Mouse (Mus musculus) forebrain, embryonic 10.5 days (tissue): Measurements from ENCODE around the gene Pdcd4. TPM values are rescaled to one million over a fixed set of nuclear protein-coding genes. Genes with fewer than 3 reads are reported as not detected.
A peak's percentile ranks its signal among the peaks of the same experiment; 100 is the strongest.

Experiments
- DNase-seq: peaks from one replicate; pipeline ENCODE4 v3.0.0-alpha.2; 2017; ENCODE audit warnings: low spot score; ENCODE audit errors: extremely low spot score
- H3K27ac ChIP-seq: fragments of 300-500 bp; sonication (generic); 2 replicates; pipeline ENCODE4 v1.5.1; 2016; ENCODE audit warnings: mild to moderate bottlenecking
- H3K27me3 ChIP-seq: fragments of 300-500 bp; sonication (generic); 2 replicates; pipeline ENCODE4 v1.6.1; 2016; ENCODE audit warnings: mild to moderate bottlenecking; ENCODE audit not compliant: poor library complexity, severe bottlenecking
- H3K36me3 ChIP-seq: fragments of 300-500 bp; sonication (generic); replicated peaks from 2 replicates; pipeline ENCODE4 v1.6.1; 2016; ENCODE audit warnings: mild to moderate bottlenecking, moderate library complexity
- H3K4me1 ChIP-seq: fragments of 300-500 bp; sonication (generic); 2 replicates; pipeline ENCODE4 v1.6.1; 2016
- H3K4me3 ChIP-seq: fragments of 300-500 bp; sonication (generic); 2 replicates; pipeline ENCODE4 v1.5.1; 2016; ENCODE audit warnings: mild to moderate bottlenecking, moderate library complexity
- H3K9me3 ChIP-seq: fragments of 300-500 bp; sonication (generic); 2 replicates; pipeline ENCODE4 v1.6.1; 2016; ENCODE audit warnings: mild to moderate bottlenecking, moderate library complexity
- WGBS: fragments of 180-500 bp; shearing (Covaris S2); methylation state at CpG from one replicate; pipeline ENCODE4 v1.1.7; 2016; 5-methylcytosine and 5-hydroxymethylcytosine counted together
- polyA plus RNA-seq: library from polyadenylated mRNA; unstranded; fragments of >200 nt; fragmentation: Nextera tagmentation; extraction: Ambion mirVana; gene quantifications from 2 replicates; pipeline ENCODE4 v1.2.1, GENCODE M21; 2016

Pdcd4 gene
- polyA plus RNA-seq, 1 experiment from 2014 or later: 46.7 TPM

- H3K27me3 ChIP-seq: no peaks in the 10 kb centered on the region
- WGBS: 39% methylated on average over 7 of the region's 7 CpGs
- H3K36me3 ChIP-seq: no peaks in the 10 kb centered on the region
- no peak for DNase-seq
- H3K9me3 ChIP-seq: no peaks in the 10 kb centered on the region
- peak overlapping the region; percentile 60 for H3K27ac ChIP-seq
- peaks cover 62% of the 10 kb centered on the region for H3K4me1 ChIP-seq
- H3K4me3 ChIP-seq: no peak overlapping the region
Observed at GRCm38 (mm10) chr19:53859593-53859992, 32.4 kb upstream of the Pdcd4 start.

- H3K4me3 ChIP-seq: no peak overlapping the region
- no peaks in the 10 kb centered on the region for H3K36me3 ChIP-seq
- H3K9me3 ChIP-seq: no peaks in the 10 kb centered on the region
- WGBS: 83% methylated on average over 7 of the region's 7 CpGs
- H3K4me1 ChIP-seq: peaks cover 57% of the 10 kb centered on the region
- H3K27me3 ChIP-seq: no peaks in the 10 kb centered on the region
- H3K27ac ChIP-seq: 0 out of 2 replicates have a peak overlapping the region, but pooled peaks have one; percentile 25
- no peak for DNase-seq
Observed at GRCm38 (mm10) chr19:53861346-53861745, 30.7 kb upstream of the Pdcd4 start.

GRCm38 (mm10) chr19:53862573-53863246, 29.3 kb upstream of the Pdcd4 start:
- no peak for DNase-seq
- Histone ChIP-seq H3K36me3 (no peaks in the 10 kb centered on the region), H3K27me3 (no peaks in the 10 kb centered on the region), H3K9me3 (no peaks in the 10 kb centered on the region), H3K27ac (peak overlapping the region; percentile 44; the same call in 1 of the 2 replicates), H3K4me3 (no peak overlapping the region), H3K4me1 (peaks cover 44% of the 10 kb centered on the region)
- WGBS: 79% methylated on average over 8 of the region's 8 CpGs

- Histone ChIP-seq H3K4me1 (peaks cover 10% of the 10 kb centered on the region), H3K4me3 (no peak overlapping the region), H3K27ac (no peak overlapping the region), H3K27me3 (no peaks in the 10 kb centered on the region), H3K36me3 (no peaks in the 10 kb centered on the region), H3K9me3 (no peaks in the 10 kb centered on the region)
- DNase-seq: no peak
Observed at GRCm38 (mm10) chr19:53867238-53867637, 24.8 kb upstream of the Pdcd4 start.

GRCm38 (mm10) chr19:53868125-53868524, 23.9 kb upstream of the Pdcd4 start:
- no peak overlapping the region for H3K4me3 ChIP-seq
- no peaks in the 10 kb centered on the region for H3K36me3 ChIP-seq
- H3K27ac ChIP-seq: no peak overlapping the region
- H3K9me3 ChIP-seq: no peaks in the 10 kb centered on the region
- H3K27me3 ChIP-seq: no peaks in the 10 kb centered on the region
- peaks cover 3% of the 10 kb centered on the region; the same call in 1 of the 2 replicates for H3K4me1 ChIP-seq
- 88% methylated on average over 6 of the region's 6 CpGs for WGBS
- no peak for DNase-seq

- no peak overlapping the region for H3K4me3 ChIP-seq
- no peak for DNase-seq
- H3K27me3 ChIP-seq: no peaks in the 10 kb centered on the region
- WGBS: 88% methylated on average over 1 of the region's 1 CpGs
- no peaks in the 10 kb centered on the region for H3K9me3 ChIP-seq
- peaks cover 3% of the 10 kb centered on the region; the same call in 1 of the 2 replicates for H3K4me1 ChIP-seq
- no peak overlapping the region for H3K27ac ChIP-seq
- no peaks in the 10 kb centered on the region for H3K36me3 ChIP-seq
Observed at GRCm38 (mm10) chr19:53868796-53869195, 23.2 kb upstream of the Pdcd4 start.

GRCm38 (mm10) chr19:53869427-53870385, 22.3 kb upstream of the Pdcd4 start:
- Histone ChIP-seq H3K4me3 (no peak overlapping the region), H3K27ac (no peak overlapping the region), H3K27me3 (no peaks in the 10 kb centered on the region), H3K4me1 (peaks cover 6% of the 10 kb centered on the region; the same call in 1 of the 2 replicates), H3K9me3 (no peaks in the 10 kb centered on the region), H3K36me3 (no peaks in the 10 kb centered on the region)
- no peak for DNase-seq
- WGBS: 79% methylated on average over 4 of the region's 4 CpGs

GRCm38 (mm10) chr19:53870568-53870967, 21.5 kb upstream of the Pdcd4 start:
- Histone ChIP-seq H3K4me1 (peaks cover 11% of the 10 kb centered on the region), H3K36me3 (no peaks in the 10 kb centered on the region), H3K9me3 (no peaks in the 10 kb centered on the region), H3K27me3 (no peaks in the 10 kb centered on the region), H3K27ac (no peak overlapping the region), H3K4me3 (no peak overlapping the region)
- WGBS: 67% methylated on average over 2 of the region's 2 CpGs
- no peak for DNase-seq

- Histone ChIP-seq H3K4me3 (no peak overlapping the region), H3K4me1 (peaks cover 13% of the 10 kb centered on the region), H3K36me3 (no peaks in the 10 kb centered on the region), H3K9me3 (no peaks in the 10 kb centered on the region), H3K27ac (no peak overlapping the region), H3K27me3 (no peaks in the 10 kb centered on the region)
- DNase-seq: no peak
- 91% methylated on average over 6 of the region's 6 CpGs for WGBS
Observed at GRCm38 (mm10) chr19:53871502-53871901, 20.5 kb upstream of the Pdcd4 start.

- 82% methylated on average over 6 of the region's 6 CpGs for WGBS
- H3K36me3 ChIP-seq: no peaks in the 10 kb centered on the region
- no peak overlapping the region for H3K27ac ChIP-seq
- no peaks in the 10 kb centered on the region for H3K9me3 ChIP-seq
- no peak overlapping the region for H3K4me3 ChIP-seq
- peaks cover 13% of the 10 kb centered on the region for H3K4me1 ChIP-seq
- H3K27me3 ChIP-seq: no peaks in the 10 kb centered on the region
- DNase-seq: no peak
Observed at GRCm38 (mm10) chr19:53872994-53873713, 18.9 kb upstream of the Pdcd4 start.

- WGBS: 69% methylated on average over 6 of the region's 6 CpGs
- H3K4me3 ChIP-seq: no peak overlapping the region
- H3K27me3 ChIP-seq: no peaks in the 10 kb centered on the region
- H3K9me3 ChIP-seq: no peaks in the 10 kb centered on the region
- no peak for DNase-seq
- no peak overlapping the region for H3K27ac ChIP-seq
- no peaks in the 10 kb centered on the region for H3K36me3 ChIP-seq
- H3K4me1 ChIP-seq: peaks cover 13% of the 10 kb centered on the region
Observed at GRCm38 (mm10) chr19:53875246-53875645, 16.8 kb upstream of the Pdcd4 start.

- H3K27me3 ChIP-seq: no peaks in the 10 kb centered on the region
- 91% methylated on average over 1 of the region's 1 CpGs for WGBS
- H3K27ac ChIP-seq: no peak overlapping the region
- DNase-seq: no peak
- peaks cover 10% of the 10 kb centered on the region for H3K4me1 ChIP-seq
- H3K4me3 ChIP-seq: no peak overlapping the region
- H3K36me3 ChIP-seq: no peaks in the 10 kb centered on the region
- no peaks in the 10 kb centered on the region for H3K9me3 ChIP-seq
Observed at GRCm38 (mm10) chr19:53877779-53878178, 14.3 kb upstream of the Pdcd4 start.
